Mouse (Mus musculus) fibroblast of lung, adult 2 months (primary cell): ENCODE results near the gene Plekhg3.

ENCODE experiments used
- DNase-seq: peaks from one replicate; pipeline ENCODE4 v3.0.0-alpha.2; 2011; ENCODE audit warnings: low read depth

The Plekhg3 gene

DNA sequence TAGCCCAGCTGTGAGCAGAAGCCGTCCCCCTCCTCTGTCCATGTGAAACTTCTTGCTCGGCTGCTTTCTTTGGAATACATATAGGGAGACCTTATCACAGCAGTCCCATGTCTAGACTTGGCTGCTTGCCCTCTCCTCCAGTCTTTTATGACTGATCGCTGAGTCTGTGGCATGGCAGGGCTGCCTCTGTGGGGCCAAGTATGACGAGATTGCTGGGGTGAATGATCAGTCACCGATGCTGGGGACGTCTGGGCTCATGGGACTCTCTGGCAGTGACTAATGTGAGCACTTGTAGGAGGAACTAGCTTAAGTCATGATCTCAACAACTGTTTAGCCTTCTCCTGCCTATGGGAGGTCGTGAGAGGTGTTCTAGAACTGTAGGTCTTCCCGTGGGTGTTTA lies 21.6 kb downstream of the Plekhg3 start:
- DNase-seq = no peak

DNA sequence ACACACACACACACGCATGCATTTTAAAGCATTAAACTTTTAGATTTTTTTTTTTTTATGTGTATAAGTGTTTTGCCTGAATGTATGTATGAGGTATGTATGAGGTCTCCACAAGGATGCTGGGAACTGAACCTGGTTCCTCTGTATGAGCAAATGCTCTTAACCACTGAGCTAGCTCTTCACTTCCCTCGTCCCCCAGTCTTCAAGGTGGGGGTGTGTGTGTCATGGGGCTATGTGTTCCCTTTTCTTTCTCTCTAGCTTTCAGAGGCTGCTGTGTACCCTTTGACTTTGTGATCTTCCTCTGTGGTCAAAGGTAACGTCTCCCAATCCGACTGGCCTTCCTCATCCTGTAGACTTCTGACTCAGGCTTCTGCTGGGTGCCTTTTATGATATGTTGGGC lies 22.3 kb downstream of the Plekhg3 start:
- no peak for DNase-seq

DNA sequence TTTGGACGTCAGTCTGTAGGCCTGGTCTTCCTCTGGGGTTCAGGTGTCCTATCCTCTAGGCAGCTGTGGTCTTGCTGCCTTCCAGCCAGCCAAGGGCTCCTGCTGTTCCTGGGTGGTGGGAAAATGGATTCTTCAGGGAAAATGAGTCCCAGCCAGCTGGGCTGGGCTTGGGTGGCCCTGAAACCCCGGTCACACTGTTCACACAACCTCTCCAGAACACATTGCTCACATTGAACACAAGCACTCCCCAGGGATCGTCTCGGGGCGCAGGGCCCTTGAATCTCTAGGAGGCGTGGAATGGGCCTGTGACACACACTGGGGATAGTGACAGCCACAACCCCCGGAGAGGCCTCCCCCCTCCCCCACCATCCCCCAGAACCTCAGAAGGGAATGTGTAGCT lies 23.2 kb downstream of the Plekhg3 start:
- no peak for DNase-seq

DNA sequence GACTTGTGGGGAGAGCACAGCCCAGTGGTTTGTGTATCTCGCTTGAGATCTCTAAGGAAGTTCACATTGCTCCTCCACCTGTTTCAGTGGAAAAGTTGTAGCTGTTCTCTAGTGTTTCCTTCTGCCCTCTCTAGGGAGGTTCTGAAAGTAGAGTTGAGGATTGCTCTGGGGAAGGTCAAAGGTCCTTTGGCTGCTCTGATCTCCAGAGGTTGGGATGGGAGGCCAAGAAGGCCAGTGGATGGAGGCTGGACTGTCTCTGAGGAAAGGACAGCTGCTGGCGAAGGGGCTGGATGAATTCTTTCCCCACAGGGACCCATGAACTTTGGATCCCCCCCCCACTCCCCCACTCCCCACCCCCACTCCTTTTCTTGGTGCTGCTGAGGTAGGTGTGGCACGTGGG lies 23.7 kb downstream of the Plekhg3 start:
- no peak for DNase-seq

DNA sequence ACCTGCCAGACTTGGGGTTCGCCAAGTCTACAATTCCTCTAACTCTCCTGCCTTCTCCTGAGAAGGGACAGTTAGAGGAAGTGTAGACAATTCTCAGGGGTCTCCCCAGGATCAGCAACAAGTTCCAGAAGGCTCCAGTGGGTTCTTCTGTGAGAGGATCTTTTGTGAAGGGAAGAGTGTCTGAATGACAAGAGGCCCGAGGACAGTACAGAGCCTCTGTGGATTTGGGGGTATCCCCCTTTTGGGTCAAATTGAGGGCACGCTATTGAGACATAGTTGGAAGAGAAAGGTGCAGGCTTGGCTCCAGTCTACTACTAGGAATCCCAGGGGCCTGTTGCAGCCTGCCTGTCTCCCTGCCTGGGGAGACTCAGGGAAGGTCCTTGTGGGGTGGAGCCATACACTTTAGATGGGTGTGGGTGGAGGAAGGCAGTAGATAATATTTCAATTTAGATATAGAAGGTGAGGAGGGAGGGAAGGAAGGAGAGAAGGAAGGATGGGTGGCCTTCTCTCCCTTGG lies 24.2 kb downstream of the Plekhg3 start:
- DNase-seq = no peak

DNA sequence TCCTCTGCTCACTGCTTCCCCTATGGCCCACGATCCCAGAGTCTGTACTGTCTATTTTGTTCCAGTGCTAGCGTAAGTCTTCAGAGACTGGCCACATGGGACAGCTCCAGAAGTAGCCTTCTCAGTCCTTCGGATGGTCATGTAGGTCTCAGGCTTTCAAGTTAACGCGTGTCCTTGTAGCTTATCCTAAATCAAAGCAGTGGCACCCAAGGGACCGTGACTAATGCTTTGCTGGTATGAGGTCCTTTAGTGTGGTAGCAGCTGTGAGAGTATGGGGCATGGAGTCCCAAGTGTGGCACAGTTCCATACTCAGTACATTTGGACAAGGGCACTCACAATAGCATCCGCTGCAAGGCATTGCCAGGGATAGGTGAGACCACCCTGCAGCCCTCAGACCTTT lies 25.5 kb downstream of the Plekhg3 start:
- no peak for DNase-seq

GRCm38 (mm10) chr12:76556745-76557389 lies 26.2 kb downstream of the Plekhg3 start:
- no peak for DNase-seq

DNA sequence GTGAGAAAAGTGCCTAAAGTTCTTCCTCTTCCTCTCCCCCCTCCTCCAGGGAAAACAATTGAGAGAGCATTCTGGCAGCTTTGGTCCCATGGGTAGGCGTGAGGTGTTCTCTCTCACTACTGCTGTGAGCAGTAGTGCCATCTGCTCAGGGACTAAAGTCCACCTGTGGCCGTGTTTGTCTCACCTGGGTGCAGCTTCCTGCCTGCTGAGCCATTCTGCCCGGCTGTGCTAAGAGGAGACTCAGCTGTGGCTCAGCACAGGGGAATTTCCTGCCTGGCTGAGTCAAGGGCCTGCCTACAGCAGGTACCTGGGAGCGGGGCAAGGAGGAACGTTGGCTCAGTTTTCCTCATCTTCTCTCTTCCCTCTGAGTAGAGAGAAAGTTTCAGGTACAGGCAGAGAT lies 27.5 kb downstream of the Plekhg3 start:
- DNase-seq = no peak

GRCm38 (mm10) chr12:76562196-76562595 lies 31.5 kb downstream of the Plekhg3 start:
- DNase-seq = no peak

- DNase-seq = no peak
Observed at GRCm38 (mm10) chr12:76566284-76566683, 35.6 kb downstream of the Plekhg3 start.

DNA sequence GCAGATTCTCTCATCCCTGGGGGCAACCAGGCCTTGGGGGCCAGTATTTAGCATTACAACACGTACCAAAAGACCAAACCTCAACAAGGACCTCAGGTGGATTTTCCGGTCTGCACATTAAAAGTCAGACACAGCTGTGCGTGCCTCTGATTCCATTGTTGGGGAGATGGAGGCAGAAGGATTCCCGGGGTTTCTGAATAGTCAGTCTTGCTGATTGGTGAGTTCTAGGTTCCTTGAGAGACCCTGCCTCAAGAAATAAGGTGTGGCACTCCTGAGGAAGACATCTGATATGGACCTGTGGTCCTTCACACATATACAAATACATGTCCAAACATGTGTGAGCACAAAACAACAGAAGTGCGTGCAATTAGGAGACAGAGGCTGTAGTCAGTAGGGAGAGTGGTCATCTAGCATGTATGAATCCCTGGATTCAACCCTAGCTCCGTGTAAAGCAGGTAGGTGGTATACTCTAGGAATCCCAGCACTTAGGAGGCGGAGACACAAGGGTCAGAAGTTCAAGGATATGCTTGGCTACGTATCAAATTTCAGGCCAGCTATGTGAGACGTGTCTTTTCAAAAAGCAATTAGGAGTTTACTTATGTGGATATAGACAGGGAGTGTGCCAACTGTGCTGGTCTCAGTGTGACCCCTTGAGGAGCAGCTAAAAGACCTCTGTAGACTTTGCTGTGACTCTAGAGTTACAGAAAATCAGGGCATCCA lies 39.7 kb downstream of the Plekhg3 start:
- no peak for DNase-seq

DNA sequence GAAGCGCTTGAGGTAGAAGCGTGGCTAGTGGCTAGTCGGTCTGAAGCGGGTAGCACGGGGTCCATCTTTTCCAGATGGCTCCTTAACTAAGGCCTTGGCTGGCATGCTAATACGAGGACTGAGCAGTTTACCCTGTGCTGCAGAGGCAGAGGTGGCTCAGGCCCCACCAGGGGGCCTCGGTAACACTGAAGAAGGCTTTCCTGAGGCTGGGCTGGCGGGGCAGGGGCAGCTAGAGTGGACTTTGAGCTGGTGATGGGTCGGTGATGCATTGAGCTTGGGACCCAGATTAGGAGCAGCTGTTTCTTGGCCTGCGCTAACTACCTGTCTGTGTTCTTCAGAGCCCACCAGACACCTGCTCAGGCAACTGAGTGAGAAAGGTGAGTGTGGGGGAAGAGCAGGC lies 40.6 kb downstream of the Plekhg3 start:
- no peak for DNase-seq

DNA sequence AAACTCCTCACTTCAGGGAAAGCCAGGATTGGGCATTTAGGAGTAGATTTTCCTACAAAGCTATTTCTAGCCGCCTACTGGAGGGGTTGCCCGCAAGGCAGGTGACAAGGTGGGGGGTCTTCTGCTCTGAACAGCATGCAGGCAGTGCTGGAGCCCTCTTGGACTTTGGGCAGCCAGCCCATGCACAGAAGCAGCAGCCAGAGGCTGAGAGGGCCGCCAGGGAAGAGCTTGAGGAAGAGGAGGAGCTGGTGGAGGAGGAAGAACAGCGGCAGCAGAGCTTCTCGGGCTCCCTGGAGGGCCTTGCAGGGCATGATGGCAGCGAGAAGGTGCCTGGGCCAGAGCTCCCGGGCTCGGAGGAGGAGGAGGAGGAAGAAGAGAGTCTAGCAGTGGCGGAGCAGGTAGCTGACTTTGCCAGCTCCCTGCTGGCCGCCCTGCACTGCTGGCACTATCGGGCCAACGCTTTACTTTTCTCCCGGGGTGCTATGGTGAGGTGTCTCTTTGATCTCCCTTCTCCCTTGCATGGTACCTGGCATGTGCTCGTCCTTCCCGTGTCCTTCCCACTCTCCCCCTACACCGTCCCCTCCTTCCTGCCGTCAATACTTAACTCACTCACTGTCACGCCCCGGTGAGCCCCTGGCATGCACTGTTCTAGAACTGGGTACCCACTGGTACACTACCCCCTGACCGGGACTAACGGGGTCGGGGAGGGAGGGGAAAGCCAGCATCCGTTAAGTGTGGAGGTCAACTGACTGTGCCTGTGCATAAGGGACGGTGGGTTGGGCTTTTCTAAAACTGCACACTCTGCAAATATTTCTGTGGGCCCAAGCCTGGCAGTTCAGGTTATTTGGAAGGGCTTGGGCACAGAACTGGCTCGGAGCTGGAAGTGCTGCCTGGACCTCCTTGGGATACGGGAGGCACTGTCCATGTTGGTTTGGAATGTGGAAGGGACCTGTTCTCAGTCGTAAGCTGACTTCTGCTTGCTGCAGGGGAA lies 41.9 kb downstream of the Plekhg3 start:
- DNase-seq = no peak

GRCm38 (mm10) chr12:76573381-76573780 lies 42.7 kb downstream of the Plekhg3 start:
- DNase-seq = no peak

GRCm38 (mm10) chr12:76574815-76575214 lies 44.1 kb downstream of the Plekhg3 start:
- DNase-seq = no peak

- no peak for DNase-seq
Observed at GRCm38 (mm10) chr12:76576061-76576460, 45.4 kb downstream of the Plekhg3 start.

GRCm38 (mm10) chr12:76576806-76577205 lies 46.1 kb downstream of the Plekhg3 start:
- no peak for DNase-seq

- DNase-seq = no peak
Observed at GRCm38 (mm10) chr12:76577858-76578257, 47.2 kb downstream of the Plekhg3 start.

GRCm38 (mm10) chr12:76578465-76578864 lies 47.8 kb downstream of the Plekhg3 start:
- no peak for DNase-seq

- no peak for DNase-seq
Observed at GRCm38 (mm10) chr12:76579806-76580205, 49.1 kb downstream of the Plekhg3 start.

DNA sequence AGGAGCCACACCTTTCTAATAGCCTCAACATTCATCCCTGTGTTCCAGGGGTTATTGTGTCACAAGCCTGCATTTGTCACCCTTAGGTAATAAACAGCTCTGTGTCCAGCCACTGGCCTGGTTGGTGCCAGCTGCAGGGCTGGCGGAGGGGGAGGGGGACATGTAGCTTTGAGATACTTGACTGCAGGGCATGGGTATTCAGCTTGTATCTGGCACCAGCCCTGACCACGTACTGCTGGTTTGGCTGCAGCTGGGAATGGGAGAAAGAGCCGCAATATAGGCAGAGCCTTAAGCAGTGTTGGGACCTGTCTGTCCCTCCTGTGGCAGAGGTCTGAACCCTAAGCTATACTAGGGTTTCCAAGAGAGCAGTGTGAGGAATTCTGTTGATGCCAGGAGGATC lies 51.4 kb downstream of the Plekhg3 start:
- DNase-seq = no peak

DNA sequence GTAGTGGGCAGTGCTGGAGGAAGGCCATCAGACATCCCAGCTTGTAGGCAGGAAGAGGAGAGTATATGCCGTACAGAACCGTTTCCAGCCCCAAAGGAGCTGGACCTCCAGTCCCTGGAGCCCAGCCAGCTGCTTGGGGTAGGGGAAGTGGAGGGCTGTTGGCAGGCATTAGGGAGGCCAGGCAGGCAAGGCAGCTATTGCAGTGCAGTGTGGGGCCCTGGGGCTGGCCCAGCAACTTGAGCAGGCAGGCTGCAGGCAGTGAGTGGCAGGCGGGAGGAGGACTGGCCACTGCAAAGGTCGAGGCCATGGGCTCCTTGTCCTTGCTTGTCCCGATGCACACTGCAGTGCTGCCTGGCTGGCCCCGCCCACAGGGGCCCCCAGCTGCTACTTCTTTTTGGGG lies 52.1 kb downstream of the Plekhg3 start:
- no peak for DNase-seq
